Mouse (Mus musculus): ENCODE results near the gene Ifitm3.

Gene Ifitm3

GRCm38 (mm10) chr7:140962733-140963132 is 47.8 kb downstream of the Ifitm3 start:
- no peak for DNase-seq (ENCODE audit: low spot score in 2 of 2)

GRCm38 (mm10) chr7:140961416-140961815 is 49.2 kb downstream of the Ifitm3 start:
- DNase-seq (ENCODE audit: low spot score in 2 of 2), result no peak

- no peak for DNase-seq (ENCODE audit: low spot score in 2 of 2)
Measured at GRCm38 (mm10) chr7:140960026-140960425, 50.5 kb downstream of the Ifitm3 start.
